Mouse (Mus musculus) lung, postnatal 14 days (tissue): ENCODE data around the gene Mlf1.
A peak's percentile ranks its signal among the peaks of the same experiment; 100 is the strongest.

Experiments used
- DNase-seq: peaks from one replicate; pipeline ENCODE4 v3.0.0; 2021

Mlf1 gene

DNA sequence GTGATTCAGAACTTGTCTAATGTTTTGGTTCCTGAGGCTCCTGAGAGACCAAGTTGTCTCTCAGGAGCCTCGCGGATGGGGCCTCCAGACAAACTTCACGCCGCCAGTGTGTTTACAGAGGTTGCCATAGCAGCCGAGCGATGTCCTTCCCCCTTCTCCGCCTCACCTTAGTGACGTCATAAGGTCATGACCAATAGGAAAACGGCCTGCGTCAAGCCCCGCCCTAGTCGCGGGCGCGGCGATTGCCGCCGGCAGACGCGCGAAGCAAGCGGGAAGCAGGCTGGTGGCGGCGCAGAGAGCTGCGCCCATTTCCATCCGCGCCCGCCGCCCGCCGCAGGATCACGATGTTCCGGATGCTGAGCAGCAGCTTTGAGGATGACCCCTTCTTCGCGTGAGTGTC lies at the start of gene Mlf1:
Mlf1 (plus strand) TSS at position 226 of the 400 bp plus-strand sequence.
- peak; percentile 86 for DNase-seq

DNA sequence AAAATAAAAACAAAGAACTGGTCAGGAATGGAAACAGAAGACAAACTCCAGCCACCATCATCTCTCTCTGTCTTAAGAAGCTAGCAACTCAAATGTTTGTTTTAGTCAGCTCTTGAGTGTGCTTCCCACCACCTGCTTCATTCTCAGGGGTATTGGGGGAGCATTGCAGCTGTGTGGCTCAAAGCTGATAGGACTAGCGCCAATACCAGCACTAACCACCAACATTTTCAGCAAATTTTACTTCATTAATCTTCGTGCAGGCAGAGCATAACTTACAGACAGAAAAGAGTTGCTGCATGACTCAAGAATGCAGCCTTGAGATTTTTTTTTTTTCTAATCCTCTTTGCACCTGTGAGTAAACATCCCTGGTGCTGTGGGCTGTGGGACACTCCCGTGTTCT lies 34.3 kb upstream of the Mlf1 start:
- no peak for DNase-seq

DNA sequence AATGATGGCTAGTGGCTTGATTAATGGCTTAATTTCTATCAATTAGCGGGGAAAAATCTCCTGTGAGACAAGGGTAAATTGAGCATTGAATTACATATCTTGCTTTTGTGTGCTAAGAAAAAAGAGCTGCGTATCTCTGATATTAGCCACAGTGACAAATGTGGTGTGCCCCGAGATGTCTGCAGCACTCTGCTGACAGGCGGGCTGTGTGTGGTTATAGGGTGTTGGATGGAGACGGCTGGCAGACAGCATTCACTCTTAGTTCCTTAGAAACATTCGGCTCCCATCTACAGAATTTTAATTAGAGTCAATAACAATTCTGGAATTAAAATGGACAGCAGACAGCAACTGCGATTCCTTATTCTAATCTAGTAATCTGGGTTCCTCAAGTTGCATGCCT lies 33.0 kb upstream of the Mlf1 start:
- no peak for DNase-seq

DNA sequence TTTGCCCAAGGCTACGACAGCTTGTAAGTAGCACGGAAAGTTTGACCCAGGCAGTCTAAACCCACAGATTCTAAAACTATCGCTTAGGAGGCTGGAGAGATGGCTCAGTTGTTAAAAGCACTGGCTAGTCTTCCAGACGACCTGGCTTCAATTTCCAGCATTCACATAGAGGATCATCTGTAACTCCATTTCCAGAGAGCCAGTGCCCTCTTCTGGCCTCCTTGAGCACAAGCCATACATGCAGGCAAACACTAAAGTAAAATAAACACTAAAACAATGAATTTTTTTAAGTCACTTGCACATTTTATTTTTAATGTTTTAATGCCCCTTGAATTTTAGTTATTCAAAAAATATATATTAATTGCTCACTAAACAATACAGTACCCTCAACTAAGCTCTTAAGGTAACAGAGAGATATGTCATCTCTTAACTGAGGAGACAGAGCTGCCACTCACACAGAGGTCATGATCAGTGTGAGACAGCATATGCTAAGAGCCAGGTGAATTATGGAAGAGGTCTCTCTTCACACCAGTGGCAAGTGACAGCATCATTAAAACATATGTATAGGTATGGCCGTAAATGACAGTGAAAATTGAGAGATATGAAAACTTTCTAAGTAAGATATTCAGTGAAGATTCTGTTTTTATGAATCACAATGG lies 30.8 kb upstream of the Mlf1 start:
- no peak for DNase-seq

DNA sequence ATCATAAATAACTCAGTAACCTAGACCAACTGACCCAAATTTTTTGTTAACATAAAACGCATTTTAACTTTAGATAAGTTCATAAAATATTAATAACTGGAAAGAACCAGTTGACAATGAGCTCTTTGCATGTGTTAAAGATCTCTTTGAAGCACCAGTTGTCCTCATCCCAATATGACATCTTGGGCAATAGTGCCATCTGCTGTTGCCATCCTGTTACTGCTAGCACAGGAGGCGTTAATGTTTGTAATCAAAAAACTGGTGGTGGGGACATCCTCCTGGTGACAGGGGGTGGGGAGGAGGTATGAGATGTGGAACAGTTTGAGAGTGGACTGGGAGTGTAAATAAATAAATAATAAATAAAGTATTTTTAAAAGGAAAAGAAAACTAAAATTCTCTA lies 29.3 kb upstream of the Mlf1 start:
- peak; percentile 56 for DNase-seq

DNA sequence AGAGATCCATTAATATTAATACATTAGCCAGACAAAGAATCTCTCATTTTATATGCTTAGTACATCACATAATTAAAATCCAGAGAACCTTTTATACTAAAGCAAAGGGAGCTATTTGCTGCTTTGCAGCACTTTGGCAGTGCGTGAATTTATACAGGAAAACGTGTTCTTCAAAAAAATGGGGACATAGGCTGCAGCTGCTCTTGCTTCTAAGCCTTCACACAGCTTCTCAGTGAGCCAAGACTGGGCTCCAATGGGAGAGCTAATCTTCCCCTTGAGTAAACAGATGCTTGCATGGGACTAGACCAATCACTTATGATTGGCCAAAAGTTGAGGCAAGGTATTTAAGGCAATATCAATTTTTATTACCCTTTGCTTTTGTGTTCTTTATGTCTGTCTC lies 27.2 kb upstream of the Mlf1 start:
- DNase-seq: no peak

DNA sequence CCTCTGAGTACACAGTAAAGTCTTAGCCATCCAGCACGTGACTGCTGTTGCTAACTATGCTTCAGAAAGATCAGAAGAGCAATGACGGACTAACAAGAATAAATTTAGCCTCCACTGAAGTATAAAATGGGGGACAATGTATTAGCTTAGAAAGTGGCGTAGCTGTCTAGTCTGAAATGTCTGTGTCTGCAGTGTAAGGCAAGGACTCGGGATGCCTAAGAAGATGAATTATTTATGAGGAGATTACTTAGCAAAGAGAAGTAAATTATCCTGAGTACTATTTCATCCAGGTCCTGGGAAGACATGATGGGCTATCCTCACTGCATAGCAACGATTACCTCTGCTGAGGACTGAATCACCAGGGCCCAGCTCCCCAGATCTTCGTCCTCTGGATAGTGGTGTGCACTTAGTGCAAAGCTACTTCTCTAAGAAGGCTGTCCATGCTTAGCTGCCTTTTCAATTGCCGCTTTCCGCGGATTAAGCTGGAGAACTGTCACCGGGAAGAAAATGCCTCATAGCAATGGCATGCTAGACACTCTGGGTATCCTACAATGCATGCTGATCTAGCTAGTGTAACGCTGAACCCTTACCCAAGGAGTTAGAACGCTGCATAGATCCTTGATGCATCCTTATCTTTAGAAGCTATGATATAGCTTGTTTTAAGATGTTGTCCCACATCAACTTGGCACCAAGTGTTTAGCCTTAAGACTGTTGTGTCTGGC lies 22.3 kb upstream of the Mlf1 start:
- no peak for DNase-seq

DNA sequence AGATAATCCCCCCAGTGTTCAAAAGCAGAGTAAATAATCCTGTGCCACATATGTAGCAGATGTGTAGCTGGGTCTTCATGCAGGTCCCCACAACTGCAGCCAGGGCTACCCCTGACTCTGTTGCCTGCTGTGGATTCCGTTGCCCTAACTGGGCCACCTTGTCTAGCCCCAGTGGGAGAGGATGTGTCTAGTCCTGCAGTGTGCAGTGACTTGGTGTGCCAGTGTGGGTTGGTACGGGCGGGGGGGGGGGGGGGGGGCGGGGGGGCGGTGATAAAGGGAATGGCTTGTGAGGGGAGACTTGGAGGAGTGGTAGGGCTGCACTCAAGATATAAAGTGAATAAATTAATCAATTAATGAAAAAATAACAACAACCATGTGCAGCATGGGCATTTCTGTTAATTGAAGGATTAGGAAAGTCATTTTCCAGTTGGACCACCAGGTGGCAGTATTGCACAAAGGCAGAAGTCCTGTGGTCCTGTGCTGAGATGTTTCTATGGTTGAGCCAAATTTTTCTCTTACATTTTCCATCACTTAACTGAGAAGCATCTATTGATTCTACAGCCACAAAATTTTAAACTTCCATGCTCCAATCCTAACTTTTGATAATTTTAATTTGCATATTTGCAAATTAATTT lies 21.7 kb upstream of the Mlf1 start:
- DNase-seq: peak; percentile 56

DNA sequence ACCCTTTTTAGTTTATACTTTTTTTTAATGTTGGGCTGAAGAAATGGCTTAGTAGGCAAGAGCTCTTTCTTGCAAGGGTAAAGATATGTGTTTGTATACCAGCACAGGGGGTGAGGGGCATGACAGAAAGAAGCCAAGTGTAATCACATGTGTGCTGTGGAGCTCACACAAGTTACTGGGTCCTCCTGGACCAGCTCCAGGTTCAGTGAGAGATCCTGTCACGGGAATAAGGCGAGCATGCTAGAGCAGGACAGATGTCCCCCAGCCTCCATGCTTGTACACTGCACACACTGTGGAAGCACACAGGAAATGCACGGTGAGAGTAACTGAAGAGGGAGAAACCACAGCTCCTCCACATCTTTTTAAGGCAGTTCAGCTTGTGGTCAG lies 21.1 kb upstream of the Mlf1 start:
- DNase-seq: no peak

DNA sequence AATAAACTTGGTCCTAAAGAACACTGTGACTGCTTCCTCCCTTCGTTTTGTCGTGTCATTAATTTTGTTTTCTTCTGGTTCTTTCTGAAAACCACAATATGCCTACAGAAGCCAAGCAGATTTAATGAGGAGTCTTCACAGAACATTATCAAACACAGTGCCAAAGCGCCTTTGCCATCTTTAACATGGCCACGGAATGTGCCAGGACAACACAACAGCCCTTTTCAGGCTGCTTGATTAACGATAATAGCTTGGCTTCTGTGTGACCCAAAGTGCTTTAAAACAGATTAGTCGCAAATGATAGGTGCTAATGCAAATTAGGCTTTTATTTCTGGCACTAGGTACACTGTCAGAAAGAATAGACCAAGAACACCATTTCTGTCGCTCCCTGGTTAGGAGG lies 15.5 kb upstream of the Mlf1 start:
- no peak for DNase-seq

DNA sequence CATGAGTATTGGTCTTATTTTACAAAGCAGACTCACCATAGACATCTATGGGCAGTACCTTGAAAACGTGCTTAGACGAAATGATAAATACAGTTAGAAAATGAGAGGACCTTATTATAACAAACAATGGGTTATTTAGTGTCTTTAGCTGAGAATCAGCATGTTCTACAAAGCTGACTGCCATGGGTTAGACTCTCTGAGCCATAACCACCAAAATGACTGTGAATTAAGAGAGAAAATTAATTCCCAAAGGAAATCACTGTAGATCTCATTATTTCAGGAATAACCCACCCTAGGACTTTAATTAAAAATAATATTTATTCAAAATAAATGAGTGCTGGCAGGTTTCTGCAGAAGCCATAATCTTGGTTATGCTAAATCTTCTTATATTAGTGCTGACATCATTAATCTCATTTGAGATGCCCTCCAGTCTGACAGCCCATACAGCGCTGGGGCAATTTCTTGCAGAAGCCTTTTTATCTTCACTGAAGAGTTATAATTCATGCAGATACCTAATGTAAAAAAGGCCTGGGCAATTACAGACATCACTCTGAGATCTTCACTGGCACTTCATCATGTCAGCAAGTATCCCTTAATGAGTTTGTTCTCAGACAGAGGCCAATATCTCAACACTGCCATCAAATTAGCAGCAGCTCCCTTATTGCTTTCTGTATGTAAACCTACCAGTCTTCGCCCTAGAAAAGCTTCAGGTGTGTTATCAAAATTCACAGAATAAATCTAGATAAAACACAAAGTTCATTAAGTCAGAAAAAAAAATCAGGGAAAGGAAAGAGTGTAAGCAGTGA lies 7.6 kb upstream of the Mlf1 start:
- no peak for DNase-seq

DNA sequence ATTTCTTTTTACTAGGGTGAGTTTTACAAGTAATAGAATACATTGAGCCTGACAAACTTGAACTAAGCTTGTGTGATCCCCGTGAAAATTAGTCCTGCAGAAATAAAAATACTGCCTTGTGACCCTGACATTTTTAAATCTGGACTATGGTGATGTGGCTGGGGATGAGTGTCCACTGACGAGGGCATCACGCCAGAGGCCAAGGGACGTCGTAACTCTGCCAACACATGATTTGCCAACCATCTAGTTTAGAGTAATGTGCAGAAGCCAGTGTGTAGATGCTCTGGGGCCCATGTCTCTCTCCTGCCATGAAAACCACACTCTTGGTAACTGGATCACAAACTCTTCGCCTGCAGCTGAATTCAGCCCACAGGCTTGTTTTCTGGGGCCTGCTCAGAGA lies 6.4 kb upstream of the Mlf1 start:
- no peak for DNase-seq

DNA sequence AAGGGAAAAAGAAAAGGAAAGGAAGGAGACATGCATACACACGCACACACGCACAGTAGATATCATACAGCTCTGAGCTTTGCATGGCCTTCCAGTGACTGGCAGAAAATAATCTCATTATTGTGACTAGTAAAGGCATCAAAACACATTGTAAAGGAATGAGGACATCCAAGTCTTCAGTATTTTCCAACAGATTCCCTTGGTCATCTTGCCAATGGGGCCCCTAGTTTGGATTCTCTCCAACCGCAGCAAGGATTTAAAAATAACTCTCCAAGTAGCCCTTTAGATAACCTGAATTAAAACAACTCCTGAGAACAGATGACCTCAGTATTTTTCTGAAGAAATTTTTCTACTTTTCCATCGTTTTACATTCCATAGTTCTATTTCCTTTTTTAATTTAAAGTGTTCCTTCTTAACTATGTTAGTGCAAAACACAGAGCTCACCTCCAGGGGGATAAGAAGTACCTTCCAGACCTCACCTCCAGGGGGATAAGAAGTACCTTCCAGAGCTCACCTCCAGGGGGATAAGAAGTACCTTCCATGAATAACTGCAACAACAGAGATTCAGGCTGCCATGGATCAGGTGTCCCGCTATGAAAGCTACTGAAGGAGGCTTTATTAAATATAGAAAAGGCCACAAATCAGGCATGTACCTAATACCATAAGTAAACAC lies 4.4 kb upstream of the Mlf1 start:
- no peak for DNase-seq

DNA sequence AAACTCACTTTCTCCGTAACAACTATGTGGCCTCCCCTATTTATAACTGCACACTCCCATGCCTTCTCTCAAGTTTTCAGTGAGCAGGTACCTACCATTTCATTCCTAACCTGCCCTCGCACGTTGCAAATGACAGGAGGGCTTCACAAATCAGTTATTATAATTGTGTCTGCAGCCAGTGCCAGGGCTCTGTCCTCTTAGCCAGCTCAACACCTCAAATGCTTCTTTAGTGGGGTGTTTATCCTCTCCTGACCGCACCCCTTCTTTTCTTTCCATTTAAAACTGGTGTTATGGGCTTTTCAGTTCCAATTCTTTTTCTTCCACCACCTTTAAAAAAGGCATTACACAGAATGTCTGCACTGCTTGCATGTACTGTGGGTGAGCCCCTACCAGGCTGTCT lies 1.7 kb upstream of the Mlf1 start:
- DNase-seq: no peak

DNA sequence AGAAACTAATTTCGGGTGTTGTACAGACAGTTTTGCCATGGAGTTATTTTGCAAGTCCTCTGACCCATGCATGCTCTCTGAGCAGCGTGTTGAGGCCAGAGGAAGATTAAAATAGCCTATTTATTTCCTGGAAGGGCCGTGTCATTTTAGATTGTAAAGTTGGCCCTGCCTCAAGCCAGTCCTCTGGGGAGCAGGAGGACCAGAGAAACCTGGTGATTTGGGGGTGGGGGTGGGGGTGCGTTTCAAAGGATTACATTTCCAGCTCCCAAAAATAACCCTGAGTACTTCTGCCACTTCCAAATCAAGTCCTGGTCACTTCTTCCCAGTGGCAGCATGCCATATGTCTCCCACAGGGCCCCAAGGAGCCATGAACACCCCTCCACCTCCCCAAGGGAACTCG lies 1.1 kb upstream of the Mlf1 start:
- no peak for DNase-seq

DNA sequence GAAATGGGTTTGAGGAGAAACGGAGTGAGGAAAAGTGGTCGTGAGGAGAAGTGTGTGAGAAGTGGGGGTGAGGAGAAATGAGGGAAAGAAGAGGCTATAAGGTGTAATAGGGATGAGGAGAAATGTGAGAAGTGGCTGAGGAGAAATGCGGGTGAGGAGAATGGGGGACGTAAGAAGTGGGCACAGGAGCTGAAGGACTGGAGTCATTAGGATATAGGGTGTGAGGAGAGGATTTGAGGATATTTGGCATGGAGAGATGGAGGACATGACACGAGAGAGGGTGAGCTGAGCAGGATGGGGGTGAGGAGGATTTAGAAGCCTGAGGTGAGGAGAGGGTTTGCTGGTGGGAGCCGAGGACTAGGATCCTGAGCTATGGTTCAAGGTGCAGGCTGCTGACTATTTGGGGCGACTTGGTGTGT lies 472 bp downstream of the Mlf1 start:
- DNase-seq: no peak

DNA sequence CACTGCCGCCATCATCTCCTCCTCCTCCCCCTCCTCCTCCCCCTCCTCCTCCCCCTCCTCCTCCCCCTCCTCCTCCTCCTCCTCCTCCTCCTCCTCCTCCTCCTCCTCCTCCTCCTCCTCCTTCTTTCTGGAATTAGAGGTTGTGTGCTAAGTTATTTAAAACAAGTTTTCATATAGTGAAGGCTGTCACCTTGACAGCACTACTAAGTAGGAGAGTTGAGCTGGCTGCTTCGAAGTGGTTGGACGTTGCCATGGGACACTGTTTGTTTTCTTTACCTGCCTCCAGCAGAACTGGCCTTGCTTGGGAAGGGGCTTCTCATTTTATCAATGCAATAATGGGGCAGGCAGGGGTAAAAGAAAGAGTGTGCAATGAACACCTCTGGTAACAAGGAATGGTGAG lies 1.2 kb downstream of the Mlf1 start, which contains the start of gene Gm17402:
Gm17402 (minus strand) TSS at position 101 of the 400 bp plus-strand sequence.
- no peak for DNase-seq

DNA sequence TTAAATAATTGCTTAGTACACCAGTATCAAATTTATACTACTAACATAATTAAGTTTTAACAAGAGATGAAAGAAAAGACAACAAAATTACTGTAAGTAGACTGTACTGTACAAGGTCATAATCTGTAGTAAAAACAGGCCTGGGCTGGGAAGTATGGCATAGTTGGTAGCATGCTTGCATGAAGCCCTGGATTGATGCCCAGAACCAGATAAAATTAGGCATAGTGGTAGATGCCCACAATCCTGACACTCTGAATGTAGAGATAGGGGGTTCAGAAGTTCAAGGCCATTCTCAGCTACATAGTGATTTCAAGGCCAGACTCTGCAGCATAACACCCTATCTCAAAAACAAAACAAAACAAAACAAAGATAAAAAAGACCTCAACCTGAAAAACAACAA lies 4.3 kb downstream of the Mlf1 start:
- DNase-seq: no peak

DNA sequence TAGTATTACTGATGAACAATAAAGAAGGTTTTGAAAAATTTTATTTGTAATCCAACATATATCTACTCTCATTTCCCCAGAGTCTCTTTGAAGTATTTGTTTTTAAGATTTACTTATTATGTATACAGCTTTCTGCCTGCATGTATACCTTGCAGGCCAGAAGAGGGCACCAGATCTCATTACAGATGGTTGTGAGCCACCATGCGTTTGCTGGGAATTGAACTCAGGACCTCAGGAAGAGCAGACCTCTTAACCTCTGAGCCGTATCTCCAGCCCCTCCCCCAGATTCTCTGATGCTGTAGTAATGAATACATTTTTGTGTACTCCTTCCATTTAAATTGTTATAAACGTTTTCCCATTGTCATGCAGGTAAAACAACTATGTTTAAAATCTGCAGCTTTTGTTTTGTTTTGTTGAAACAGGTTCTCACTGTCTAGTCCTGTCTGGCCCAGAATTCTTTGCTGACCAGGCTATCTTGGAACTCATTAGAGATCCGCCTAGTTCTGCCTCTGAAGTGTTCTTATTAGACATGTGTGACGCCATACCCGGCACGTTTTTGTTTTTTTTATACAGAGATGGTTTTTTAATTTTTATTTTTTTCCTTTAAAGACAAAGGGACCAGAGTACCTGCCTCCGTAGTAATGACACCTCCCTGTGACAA lies 55.6 kb downstream of the Mlf1 start:
- DNase-seq: no peak

DNA sequence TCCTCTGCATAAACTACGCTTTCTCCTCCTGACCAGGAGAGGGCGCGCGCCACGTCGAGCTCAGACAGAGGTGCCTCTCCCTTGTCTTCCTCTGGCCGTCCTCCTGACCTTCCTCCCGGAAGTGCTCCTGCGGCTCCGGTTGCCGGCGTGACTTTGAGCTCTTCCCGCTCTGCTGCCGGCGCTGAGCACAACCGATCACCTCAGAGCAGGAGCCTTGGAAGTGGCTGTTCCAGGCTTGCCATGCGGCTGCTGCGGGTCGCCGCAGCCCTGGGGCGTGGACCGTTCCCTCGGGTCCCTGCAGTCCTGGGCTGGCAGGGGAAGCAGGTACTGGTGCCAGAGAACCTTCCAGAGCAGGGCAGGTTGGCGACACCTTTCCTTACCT lies 56.1 kb downstream of the Mlf1 start, which contains the start of gene Gfm1:
Gfm1 (plus strand) TSS at position 98 of the 382 bp plus-strand sequence.
- peak; percentile 89 for DNase-seq

DNA sequence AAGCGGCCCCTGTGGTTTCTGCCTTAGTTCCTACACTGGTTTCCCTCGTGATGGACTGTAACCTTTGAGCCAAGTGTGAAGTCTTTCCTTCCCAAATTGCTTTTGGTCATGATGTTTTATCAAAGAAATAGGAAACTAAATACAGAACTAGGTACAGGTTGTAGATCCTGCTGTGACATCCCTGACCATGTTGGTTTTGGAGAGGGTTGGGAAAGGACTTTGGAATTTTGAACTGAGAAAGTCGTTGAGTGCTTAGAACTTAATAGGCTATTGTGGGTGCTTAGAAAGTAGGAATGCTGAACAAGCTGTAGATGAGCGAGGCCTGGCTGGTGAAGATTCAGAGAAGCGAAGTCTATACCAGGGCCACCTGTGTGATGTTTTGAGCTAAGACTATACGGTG lies 60.1 kb downstream of the Mlf1 start:
- DNase-seq: no peak

DNA sequence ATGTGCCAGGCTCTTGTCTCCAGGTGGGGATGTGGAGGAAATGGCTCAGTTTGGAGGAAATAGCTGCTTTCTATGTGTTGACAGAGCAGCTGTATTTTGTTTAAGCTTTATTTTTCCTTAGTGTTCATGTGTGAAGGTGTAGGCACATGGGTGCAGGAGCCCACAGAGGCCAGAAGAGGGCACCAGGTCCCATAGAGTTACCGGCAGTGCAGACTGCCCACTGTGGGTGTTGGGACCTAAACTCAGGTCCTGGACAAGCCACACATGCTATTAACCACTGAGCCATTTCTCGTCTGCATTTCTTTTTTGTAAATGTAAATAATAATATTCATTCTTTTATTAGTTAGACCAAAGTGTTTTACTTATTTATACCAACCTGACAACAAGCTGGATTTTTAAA lies 73.2 kb downstream of the Mlf1 start:
- DNase-seq: no peak
